Mouse (Mus musculus) liver, adult 2 months (tissue): Measurements from ENCODE around the gene Adamts7. TPM values are rescaled to one million over a fixed set of nuclear protein-coding genes. Genes with fewer than 3 reads are reported as not detected.
A peak's percentile ranks its signal among the peaks of the same experiment; 100 is the strongest.

Source experiments
- DNase-seq: peaks from one replicate; pipeline ENCODE4 v3.0.0-alpha.2; 2011; ENCODE audit warnings: low read depth, low spot score; ENCODE audit errors: extremely low read depth
- H3K27ac ChIP-seq: fragments of 200-500 bp; replicated peaks from 2 replicates; pipeline ENCODE4 v1.5.1; 2012; ENCODE audit warnings: low read depth, mild to moderate bottlenecking, control low read depth, inconsistent platforms, low read length; ENCODE audit not compliant: insufficient read depth
- H3K27me3 ChIP-seq: fragments of 200-500 bp; 2 replicates; pipeline ENCODE4 v1.6.1; 2012; ENCODE audit warnings: mild to moderate bottlenecking, moderate library complexity, low read length, inconsistent platforms; ENCODE audit not compliant: control insufficient read depth, insufficient read depth
- H3K36me3 ChIP-seq: fragments of 200-500 bp; 2 replicates; pipeline ENCODE4 v1.6.1; 2012; ENCODE audit warnings: low read length, inconsistent platforms; ENCODE audit not compliant: control insufficient read depth, insufficient read depth
- H3K4me1 ChIP-seq: fragments of 200-500 bp; 2 replicates; pipeline ENCODE4 v1.6.1; 2011; ENCODE audit warnings: low read length; ENCODE audit not compliant: control insufficient read depth, insufficient read depth
- H3K4me3 ChIP-seq: fragments of 200-500 bp; 2 replicates; pipeline ENCODE4 v1.5.1; 2011; ENCODE audit warnings: low read depth, mild to moderate bottlenecking, control low read depth, low read length, moderate library complexity; ENCODE audit not compliant: insufficient read depth
- H3K79me2 ChIP-seq: fragments of 200-500 bp; 2 replicates; pipeline ENCODE4 v1.6.1; 2012; ENCODE audit warnings: inconsistent platforms, mild to moderate bottlenecking, low read length, moderate library complexity; ENCODE audit not compliant: control insufficient read depth, insufficient read depth
- H3K9ac ChIP-seq: fragments of 200-500 bp; 2 replicates; pipeline ENCODE4 v1.6.1; 2012; ENCODE audit warnings: low read depth, mild to moderate bottlenecking, control low read depth, inconsistent platforms, low read length
- CTCF ChIP-seq: fragments of 200-500 bp; IDR thresholded peaks from 2 replicates; pipeline ENCODE4 v1.5.1; 2011; ENCODE audit warnings: low read depth, low read length, control low read depth
- POLR2A ChIP-seq: fragments of 200-500 bp; IDR thresholded peaks from 2 replicates; pipeline ENCODE4 v1.6.1; 2011; ENCODE audit warnings: low read length, control low read depth; ENCODE audit not compliant: insufficient read depth; ENCODE audit errors: extremely low read depth
- WGBS: fragments of 180-500 bp; shearing (Covaris S2); methylation state at CpG from one replicate; pipeline ENCODE4 v1.1.7; 2018; 5-methylcytosine and 5-hydroxymethylcytosine counted together
- polyA plus RNA-seq: library from polyadenylated mRNA; depleted of rRNA; stranded (reverse); fragments of >200 nt; gene quantifications from 2 replicates; pipeline ENCODE4 v1.2.3, GENCODE M21; 2012
- total RNA-seq: library from RNA; depleted of rRNA; stranded (reverse); fragments of >200 nt; gene quantifications from 2 replicates; pipeline ENCODE4 v1.2.3, GENCODE M21; 2014

The Adamts7 gene
- total and polyA plus RNA-seq, 2 experiments = 2.7 to 21.8 TPM

GRCm38 (mm10) chr9:90127146-90127545, 35.7 kb upstream of the Adamts7 start:
- Histone ChIP-seq H3K27me3 (no peaks in the 10 kb centered on the region), H3K4me3 (no peak overlapping the region), H3K4me1 (no peaks in the 10 kb centered on the region), H3K27ac (peak overlapping the region; percentile 64), H3K36me3 (no peaks in the 10 kb centered on the region), H3K79me2 (no peaks in the 10 kb centered on the region), H3K9ac (no peak overlapping the region)
- TF ChIP-seq CTCF = no peak
- TF ChIP-seq POLR2A = no peak
- WGBS = 24% methylated on average over 6 of the region's 6 CpGs
- peak; percentile 88 for DNase-seq

GRCm38 (mm10) chr9:90128636-90129201, 34.1 kb upstream of the Adamts7 start:
- TF ChIP-seq POLR2A (no peak), CTCF (no peak)
- Histone ChIP-seq H3K36me3 (no peaks in the 10 kb centered on the region), H3K9ac (no peak overlapping the region), H3K27me3 (no peaks in the 10 kb centered on the region), H3K27ac (no peak overlapping the region), H3K4me3 (no peak overlapping the region), H3K79me2 (no peaks in the 10 kb centered on the region), H3K4me1 (no peaks in the 10 kb centered on the region)
- 83% methylated on average over 6 of the region's 6 CpGs for WGBS
- DNase-seq = no peak

GRCm38 (mm10) chr9:90133562-90134355, 29.1 kb upstream of the Adamts7 start:
- H3K79me2 ChIP-seq = no peaks in the 10 kb centered on the region
- no peak overlapping the region for H3K9ac ChIP-seq
- 59% methylated on average over 7 of the region's 7 CpGs for WGBS
- H3K27me3 ChIP-seq = no peaks in the 10 kb centered on the region
- TF ChIP-seq POLR2A (no peak), CTCF (no peak)
- H3K36me3 ChIP-seq = no peaks in the 10 kb centered on the region
- H3K27ac ChIP-seq = no peak overlapping the region
- no peak for DNase-seq
- no peak overlapping the region for H3K4me3 ChIP-seq
- peaks cover 3% of the 10 kb centered on the region; the same call in 1 of the 2 replicates for H3K4me1 ChIP-seq

- H3K9ac ChIP-seq = no peak overlapping the region
- no peaks in the 10 kb centered on the region for H3K27me3 ChIP-seq
- no peaks in the 10 kb centered on the region for H3K36me3 ChIP-seq
- no peak overlapping the region for H3K4me3 ChIP-seq
- no peaks in the 10 kb centered on the region for H3K79me2 ChIP-seq
- DNase-seq = no peak
- no peak for TF ChIP-seq POLR2A
- TF ChIP-seq CTCF = peak; percentile 21; the same call in 1 of the 2 replicates
- 79% methylated on average over 8 of the region's 8 CpGs for WGBS
- no peak overlapping the region for H3K27ac ChIP-seq
- peaks cover 3% of the 10 kb centered on the region; the same call in 1 of the 2 replicates for H3K4me1 ChIP-seq
These were observed 27.4 kb upstream of the Adamts7 start for GRCm38 (mm10) chr9:90135466-90135865.

GRCm38 (mm10) chr9:90135963-90136677, 26.7 kb upstream of the Adamts7 start:
- WGBS = 29% methylated on average over 9 of the region's 9 CpGs
- Histone ChIP-seq H3K36me3 (no peaks in the 10 kb centered on the region), H3K4me3 (no peak overlapping the region), H3K27me3 (no peaks in the 10 kb centered on the region), H3K79me2 (no peaks in the 10 kb centered on the region), H3K9ac (no peak overlapping the region), H3K4me1 (peaks cover 3% of the 10 kb centered on the region; the same call in 1 of the 2 replicates), H3K27ac (0 out of 2 replicates have a peak overlapping the region, but pooled peaks have one; percentile 29)
- DNase-seq = peak; percentile 97
- no peak for TF ChIP-seq CTCF
- TF ChIP-seq POLR2A = no peak
